Mouse (Mus musculus) brain, embryonic 14.5 days (tissue): ENCODE measurements around the gene Tmem178.

Source experiments
- CTCF ChIP-seq: fragments of 200-500 bp; IDR thresholded peaks from 2 replicates; pipeline ENCODE4 v1.5.1; 2012; ENCODE audit warnings: inconsistent platforms, mild to moderate bottlenecking, moderate library complexity, borderline replicate concordance; ENCODE audit not compliant: insufficient read depth, insufficient read length; ENCODE audit errors: extremely low read depth
- POLR2A ChIP-seq: fragments of 200-500 bp; IDR thresholded peaks from 2 replicates; pipeline ENCODE4 v1.6.1; 2012; ENCODE audit warnings: mild to moderate bottlenecking, inconsistent platforms, borderline replicate concordance; ENCODE audit not compliant: poor library complexity, insufficient read depth, insufficient read length, severe bottlenecking; ENCODE audit errors: extremely low read depth

DNA sequence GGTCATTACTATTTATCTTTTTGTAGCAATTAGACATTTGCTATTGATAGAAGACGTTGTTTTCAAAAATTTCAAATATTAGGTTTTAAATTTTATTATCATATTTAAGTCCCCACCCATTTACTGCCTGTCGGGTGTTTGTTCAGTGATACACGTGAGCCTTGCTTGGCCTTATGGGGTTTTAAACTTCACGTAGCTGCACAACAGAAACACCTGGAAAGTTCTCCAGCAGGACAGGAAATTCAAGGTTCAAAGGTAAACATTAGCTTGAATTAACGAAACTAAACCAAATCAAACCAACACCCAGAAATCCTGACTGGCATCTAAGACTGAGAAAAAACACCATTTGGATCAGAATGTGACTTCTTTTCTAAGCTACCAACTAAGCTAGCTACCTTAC, 57.7 kb downstream of the Tmem178 start:
- TF ChIP-seq POLR2A = no peak
- no peak for TF ChIP-seq CTCF
